Mouse (Mus musculus) right cerebral cortex, postnatal 4 days (tissue): Measurements from ENCODE around the gene Cd247.

Experiments used
- DNase-seq: peaks from one replicate; pipeline ENCODE4 v3.0.0-alpha.2; 2022

Cd247 gene

GRCm38 (mm10) chr1:165779954-165780585 lies 8.4 kb upstream of the Cd247 start:
- DNase-seq = no peak

GRCm38 (mm10) chr1:165780586-165781111 lies 7.8 kb upstream of the Cd247 start:
- DNase-seq = peak; percentile 35

- DNase-seq = no peak
Observed at GRCm38 (mm10) chr1:165781426-165781825, 7.1 kb upstream of the Cd247 start.

GRCm38 (mm10) chr1:165781911-165782310 lies 6.6 kb upstream of the Cd247 start:
- DNase-seq = no peak

- no peak for DNase-seq
Observed at GRCm38 (mm10) chr1:165786296-165786695, 2.2 kb upstream of the Cd247 start.

GRCm38 (mm10) chr1:165789066-165789660 lies 682 bp downstream of the Cd247 start:
- no peak for DNase-seq

- DNase-seq = no peak
Observed at GRCm38 (mm10) chr1:165789963-165790362, 1.5 kb downstream of the Cd247 start.

- no peak for DNase-seq
Observed at GRCm38 (mm10) chr1:165790461-165791210, 2.2 kb downstream of the Cd247 start.

- DNase-seq = no peak
Observed at GRCm38 (mm10) chr1:165791411-165791810, 2.9 kb downstream of the Cd247 start.

GRCm38 (mm10) chr1:165801709-165802310 lies 13.3 kb downstream of the Cd247 start:
- DNase-seq = no peak

- DNase-seq = no peak
Observed at GRCm38 (mm10) chr1:165803107-165803506, 14.6 kb downstream of the Cd247 start.

- no peak for DNase-seq
Observed at GRCm38 (mm10) chr1:165804133-165804532, 15.7 kb downstream of the Cd247 start.

- DNase-seq = no peak
Observed at GRCm38 (mm10) chr1:165810633-165811032, 22.2 kb downstream of the Cd247 start.

- no peak for DNase-seq
Observed at GRCm38 (mm10) chr1:165811170-165811569, 22.7 kb downstream of the Cd247 start.

- DNase-seq = no peak
Observed at GRCm38 (mm10) chr1:165812775-165813174, 24.3 kb downstream of the Cd247 start.

GRCm38 (mm10) chr1:165814116-165814515 lies 25.6 kb downstream of the Cd247 start:
- DNase-seq = no peak

GRCm38 (mm10) chr1:165814521-165815278 lies 26.2 kb downstream of the Cd247 start:
- no peak for DNase-seq

GRCm38 (mm10) chr1:165816391-165816790 lies 27.9 kb downstream of the Cd247 start:
- no peak for DNase-seq

GRCm38 (mm10) chr1:165817264-165817663 lies 28.8 kb downstream of the Cd247 start:
- DNase-seq = no peak

GRCm38 (mm10) chr1:165818145-165818860 lies 29.8 kb downstream of the Cd247 start:
- DNase-seq = no peak

- no peak for DNase-seq
Observed at GRCm38 (mm10) chr1:165819147-165819546, 30.7 kb downstream of the Cd247 start.

- DNase-seq = no peak
Observed at GRCm38 (mm10) chr1:165822031-165822430, 33.5 kb downstream of the Cd247 start.
